Mouse (Mus musculus) CD4-positive, CD25-positive, alpha-beta regulatory T cell, adult 4 months (primary cell): ENCODE results near the gene Zyg11a. TPM values are rescaled to one million over a fixed set of nuclear protein-coding genes. Genes with fewer than 3 reads are reported as not detected.
"Not testable (repeated sequence)": the region's sequence is repeated elsewhere in the genome, so short reads cannot be mapped to it uniquely, and the experiment has no call there.

Source experiments
- ATAC-seq: one replicate; pipeline ENCODE4 v1.8.0; 2017
- polyA plus RNA-seq, 2 experiments: library from polyadenylated mRNA; unstranded; fragments of 100-300 nt; shearing (Covaris generic); gene quantifications; one replicate each; pipeline ENCODE4 v1.2.1; 2017

The Zyg11a gene
- not detected for polyA plus RNA-seq

DNA sequence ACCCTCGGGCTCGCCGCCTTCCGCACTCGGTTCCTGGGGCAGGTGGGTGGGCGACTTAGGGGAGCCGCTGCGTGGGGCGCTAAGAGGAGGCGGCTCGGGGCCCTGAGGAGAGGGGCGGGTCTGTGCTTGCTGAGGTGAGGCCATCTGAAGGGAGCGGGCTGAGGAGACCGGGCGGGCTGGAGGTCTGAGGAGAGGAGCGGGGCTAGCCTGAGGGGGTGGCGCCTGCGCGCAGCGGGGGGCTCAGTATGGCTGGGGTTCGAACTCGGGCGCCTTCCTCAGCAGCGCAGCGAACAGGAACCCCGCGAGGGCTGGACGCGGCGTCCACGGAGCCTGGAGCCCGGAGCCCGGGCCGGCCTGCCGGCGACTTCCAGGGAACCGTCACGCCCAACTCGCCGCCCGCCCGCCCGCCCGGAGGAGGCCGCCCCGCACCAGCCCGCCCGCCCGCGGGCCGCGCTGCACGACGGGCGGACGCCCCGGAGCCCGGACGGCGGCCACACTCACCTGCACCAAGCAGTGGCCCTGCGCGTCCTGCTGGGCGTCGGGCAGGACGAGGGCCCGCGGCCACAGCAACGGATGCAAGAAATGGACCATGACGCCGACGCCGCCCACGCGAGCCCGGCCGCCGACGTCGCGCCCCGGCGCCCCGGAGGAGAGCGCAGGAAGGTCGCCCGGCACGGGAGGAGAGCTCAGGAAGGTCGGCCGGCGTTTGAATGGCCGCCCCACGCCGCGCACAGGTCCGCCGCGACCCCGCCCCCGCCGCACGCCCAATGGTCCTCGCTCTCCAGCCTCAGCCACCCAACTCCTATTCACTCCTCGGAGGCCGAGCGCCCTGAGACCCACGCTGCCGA, at the start of gene Zyg11a:
Zyg11a (minus strand) TSS at position 717 of the 848 bp plus-strand sequence.
- ATAC-seq, result no peak

DNA sequence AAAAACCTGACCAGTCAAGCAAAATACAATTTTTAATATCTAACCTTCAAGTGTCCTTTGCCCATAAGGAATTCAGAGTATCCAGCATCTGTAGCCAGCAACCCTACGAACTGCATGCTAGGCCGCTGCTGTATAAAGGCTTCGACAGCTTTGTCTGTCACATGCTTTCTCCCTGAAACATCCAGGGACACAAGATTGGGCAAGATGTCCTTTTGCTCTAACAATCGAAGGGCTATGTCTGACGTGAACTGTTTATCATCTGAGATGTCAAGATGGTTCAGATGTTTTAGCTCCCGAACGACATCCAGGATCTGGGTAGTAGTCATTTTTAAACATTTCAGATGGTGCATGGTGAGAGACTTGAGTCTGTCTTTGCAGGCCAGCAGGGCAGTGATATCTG, 47.9 kb upstream of the Zyg11a start:
- ATAC-seq, result no peak

DNA sequence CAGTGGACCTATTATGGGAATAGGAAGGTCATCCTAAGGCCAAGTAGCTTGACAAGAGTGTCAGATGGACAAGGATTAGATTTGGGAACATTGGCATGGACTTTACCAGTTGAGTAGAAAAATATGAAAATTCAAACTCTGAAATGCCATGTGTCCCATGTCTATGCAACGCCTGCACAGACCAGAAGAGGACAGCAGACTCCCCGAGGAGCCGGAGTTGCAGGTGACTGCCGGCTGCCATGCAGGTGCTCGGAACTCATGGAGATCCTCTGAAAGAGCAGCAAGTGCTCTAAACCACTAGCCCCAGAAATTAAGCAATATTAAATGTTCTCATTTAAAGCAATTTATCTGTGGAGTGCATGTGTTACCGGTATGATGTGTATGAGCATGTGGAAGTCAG, 35.5 kb upstream of the Zyg11a start:
- no peak for ATAC-seq

DNA sequence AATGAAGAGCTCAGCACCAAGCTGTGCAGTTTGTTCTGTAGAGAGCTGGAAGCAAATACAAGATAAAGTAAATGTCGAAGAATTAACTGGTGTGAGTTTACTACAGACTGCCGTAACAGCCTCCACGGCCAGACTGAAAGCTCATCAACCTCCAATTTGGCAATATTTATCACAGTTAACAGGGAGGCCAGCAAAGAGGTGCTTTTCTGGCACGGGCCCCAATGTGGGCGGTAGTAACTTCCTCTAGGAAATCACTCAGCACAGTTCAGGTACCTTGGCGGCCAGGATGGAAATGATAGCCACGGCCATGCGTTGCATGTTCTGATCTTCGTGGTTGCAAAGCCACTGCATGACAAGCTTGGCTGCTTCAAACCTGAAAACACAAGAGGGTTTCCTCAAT, 32.7 kb upstream of the Zyg11a start:
- no peak for ATAC-seq

DNA sequence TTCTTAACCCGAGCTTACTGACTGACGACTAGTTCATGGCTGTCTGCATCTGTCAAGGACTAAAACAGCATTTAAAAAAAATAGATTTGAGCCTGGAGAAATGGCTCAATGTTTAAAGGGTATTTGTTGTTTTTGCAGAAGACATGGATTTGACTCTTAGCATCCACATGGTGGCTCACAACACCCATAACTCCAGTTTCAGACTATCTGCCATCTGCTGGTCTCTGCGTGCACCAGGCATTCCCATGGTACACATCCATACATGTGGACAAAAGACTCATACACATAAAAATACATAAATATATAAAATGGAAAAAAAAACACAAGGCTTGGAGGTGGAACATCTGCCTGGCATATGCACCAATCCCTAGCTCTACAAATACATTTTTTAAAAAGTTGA, 31.5 kb upstream of the Zyg11a start:
- ATAC-seq, result no peak

DNA sequence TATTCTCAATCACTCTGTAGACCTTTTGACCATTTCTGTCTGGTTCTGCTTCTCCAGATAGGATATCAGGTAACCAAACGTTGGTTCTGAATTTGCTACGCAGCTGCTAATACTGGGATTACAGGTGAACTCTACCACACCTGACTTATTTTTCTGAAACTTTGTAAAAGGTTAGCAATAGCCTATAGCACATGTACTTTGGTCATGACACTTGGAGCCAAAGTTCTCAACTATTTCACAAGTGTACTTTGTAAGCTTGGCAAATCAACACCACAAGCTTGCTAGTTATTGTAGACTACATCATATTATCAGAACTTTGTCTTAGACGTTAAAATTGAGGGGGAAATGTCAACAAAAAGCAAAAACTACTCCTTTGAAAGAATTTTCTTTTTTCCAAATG, 15.8 kb upstream of the Zyg11a start:
- no peak for ATAC-seq

DNA sequence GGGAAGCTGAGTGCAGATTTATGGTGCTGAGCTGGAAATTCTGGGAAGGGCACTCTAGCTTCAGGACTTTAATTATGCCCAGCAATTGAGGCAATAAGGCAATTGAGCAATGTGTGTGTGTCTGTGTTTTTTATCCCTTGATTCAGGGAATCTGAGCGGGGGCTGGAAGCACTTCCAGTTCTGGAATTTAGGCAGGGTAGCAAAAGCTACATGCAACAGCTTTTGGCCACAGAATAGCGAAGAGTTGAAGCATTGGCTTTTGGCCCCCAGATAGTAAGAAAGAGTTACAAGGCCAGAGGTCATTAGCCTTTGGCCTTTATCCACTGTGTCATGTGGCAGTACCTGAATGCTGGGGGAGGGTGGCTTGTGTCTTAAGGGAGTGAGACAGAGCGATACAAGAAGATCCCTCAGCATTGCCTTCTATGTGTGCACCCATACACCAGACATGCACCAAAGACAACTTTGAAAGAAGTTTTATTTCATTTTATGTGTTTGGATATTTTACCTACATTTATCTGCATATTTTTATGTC, 7.6 kb upstream of the Zyg11a start:
- no peak for ATAC-seq

DNA sequence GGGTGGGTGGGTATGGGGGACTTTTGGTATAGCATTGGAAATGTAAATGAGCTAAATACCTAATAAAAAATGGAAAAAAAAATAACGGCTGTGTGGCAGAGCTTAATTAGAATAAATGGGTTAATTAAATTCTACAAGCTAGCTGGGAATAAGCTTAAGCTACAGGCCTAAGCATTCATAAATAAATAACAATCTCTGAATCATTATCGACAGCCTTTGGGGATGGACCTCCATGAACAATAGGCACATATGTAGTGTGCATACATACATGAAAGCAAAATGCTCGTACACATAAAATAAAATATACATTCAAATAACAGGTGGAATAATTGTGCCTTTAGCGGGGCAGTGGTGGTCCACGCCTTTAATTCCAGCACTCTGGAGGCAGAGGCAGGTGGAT, 4.7 kb upstream of the Zyg11a start:
- ATAC-seq, result no peak

DNA sequence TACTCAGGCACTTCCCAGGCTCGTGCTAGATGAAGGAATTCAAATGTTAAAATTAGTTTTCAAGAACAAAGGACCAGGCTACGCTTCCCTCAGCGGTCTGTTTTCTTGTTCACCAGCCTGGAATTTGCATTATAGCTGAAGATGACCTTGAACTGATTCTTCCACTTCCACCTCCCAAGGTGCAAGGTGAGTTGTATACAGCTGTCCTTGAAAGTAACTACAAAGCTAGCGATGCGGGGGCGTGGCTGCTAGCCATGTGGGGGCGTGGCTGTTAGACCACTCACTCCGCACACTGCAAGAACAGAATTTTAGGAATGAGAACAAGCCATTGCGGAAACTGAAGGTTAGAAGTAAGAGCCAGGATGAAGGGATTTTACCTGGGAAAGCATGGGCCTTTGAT, 1.2 kb upstream of the Zyg11a start:
- no peak for ATAC-seq

DNA sequence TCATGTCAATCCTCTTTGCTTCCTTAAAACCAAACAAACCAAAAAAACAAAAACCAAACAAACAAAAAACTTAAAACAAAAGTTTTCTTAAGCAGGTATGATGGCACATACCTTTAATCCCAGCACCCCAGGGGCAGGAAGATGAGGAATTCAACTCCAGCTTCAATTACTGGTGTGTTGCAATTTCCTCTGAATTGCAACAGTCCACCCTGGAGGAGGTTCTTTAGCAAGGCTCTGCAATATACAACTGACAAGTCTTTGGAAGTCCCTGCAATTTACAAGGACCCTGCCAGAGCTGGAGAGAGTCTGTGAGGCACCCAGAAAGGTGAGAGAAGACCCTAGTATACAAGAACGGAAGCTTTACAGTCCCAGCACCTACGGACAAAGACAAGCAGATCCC, 4.8 kb downstream of the Zyg11a start:
- ATAC-seq, result no peak

DNA sequence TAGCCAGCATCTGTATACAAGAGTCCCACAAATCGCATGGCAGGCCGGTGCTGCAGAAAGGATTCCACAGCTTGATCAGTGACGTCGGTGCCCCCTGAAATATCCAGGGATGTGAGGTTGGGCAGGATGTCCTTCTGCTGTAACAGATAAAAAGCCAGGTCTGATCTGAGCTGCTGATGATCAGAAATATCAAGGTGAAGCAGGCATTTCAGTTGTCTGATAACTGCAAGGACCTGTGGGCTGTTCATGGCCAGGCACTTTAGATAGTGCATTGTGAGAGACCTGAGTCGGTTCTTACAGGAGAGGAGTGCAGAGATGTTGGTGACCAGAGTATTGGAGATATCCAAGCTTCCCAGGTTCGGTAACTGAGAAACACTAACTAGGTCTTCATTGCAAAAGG, 13.2 kb downstream of the Zyg11a start:
- no peak for ATAC-seq

DNA sequence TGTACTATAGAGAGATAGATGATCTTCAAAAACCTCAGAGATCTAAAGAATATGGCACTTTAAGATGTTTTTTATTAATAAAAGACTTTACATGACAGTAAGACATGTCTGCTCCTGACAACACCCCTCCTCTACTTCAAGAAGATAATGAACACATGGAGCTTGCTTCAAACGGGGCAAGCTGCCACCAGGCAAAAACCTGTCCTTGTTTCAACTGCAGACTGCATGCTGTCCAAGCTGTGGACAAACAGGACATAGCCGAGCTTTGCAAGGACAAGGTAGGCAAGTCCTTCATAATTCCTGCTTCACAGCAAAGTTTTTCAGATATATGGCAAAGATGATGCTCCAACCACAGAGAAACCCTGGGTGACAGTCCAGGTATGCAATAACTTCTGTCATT, 18.6 kb downstream of the Zyg11a start:
- ATAC-seq, result no peak

DNA sequence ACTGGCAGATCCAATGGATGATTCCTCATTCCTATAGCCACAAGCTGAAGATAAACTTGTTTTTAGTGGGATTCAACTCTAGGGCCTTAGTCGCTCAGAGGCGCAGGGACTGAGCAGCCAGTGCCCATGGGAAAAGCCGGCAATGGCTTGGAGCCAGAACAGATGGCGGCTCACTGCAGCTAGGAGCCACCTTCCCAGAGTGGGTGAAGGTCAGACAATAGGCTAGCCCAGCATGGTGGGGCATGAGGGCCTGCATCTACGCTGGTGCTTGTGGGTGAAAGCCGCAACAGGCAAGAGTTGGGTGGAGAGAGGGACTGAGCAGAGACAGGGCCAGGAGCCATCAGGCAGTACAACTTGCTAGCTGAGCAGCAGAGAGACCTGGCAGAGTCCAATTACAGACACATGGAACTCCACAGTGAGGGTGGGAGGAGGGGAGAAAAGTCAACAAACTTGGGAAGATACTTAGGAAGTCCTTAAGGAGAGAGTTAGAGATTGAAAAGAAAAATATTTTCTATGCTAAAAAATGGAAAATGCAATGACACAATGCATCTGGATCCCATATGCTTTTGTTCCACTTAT, 21.5 kb downstream of the Zyg11a start:
- ATAC-seq, result no peak

DNA sequence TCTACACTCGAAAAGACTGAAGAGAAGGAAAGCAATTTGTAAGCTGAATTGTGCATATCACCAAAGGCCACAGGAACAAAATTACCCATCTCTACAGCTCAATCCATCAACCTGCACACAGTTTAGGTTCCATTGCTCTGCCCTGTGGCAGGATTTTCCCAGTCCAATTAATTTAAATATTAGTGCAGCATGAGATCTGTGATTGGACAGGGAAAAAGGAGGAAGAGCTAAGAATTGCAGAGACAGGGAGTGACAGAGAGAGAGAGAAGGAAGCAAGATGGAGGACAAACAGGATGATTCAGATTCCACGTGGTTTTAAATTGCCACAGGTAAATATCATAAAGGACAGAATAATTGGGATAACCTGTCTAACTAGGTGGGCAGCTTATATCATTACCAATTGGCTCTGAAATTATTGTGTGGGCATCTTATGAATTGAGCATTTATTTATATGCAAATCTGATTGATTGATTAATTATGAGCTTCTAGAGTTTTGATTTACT, 25.0 kb downstream of the Zyg11a start:
- ATAC-seq, result no peak

DNA sequence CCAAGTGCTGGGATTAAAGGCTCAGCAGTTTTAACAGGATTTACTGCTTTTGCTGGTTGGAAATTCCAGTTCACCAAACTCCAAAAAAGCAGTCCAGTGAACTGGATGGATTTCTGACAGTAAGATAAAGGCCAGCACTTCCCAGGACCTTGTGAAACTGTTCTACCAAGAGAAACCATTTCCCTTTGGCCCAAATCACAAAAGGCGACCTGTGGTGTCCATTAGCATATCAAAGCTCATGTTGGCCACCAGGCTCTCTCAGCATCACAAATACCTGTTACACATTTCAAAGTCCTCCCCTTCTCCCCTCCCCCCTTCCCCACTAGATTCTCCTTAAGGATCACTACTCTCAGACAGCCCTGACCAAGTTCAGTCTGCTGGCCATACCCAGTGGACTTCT, 35.6 kb downstream of the Zyg11a start:
- no peak for ATAC-seq

DNA sequence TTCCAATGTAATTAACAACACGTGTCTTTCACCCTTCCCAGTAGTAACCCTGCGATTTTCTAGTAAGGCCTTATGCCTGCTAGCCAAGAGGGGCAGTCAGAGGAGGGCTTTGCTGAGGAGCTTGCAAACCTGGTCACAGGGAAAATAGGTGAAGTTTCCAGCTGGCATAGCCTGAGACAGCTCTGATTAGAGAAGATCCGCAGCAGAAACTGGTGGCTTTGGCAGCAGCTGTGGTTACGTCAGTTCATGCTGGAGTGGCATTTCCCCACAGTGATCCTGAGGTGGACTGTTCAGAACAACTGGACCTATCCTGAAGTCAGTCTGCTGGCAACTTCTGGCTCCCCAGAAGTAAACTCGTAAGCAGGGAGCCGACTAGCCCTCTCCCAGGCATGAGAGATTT, 49.8 kb downstream of the Zyg11a start:
- no peak for ATAC-seq

DNA sequence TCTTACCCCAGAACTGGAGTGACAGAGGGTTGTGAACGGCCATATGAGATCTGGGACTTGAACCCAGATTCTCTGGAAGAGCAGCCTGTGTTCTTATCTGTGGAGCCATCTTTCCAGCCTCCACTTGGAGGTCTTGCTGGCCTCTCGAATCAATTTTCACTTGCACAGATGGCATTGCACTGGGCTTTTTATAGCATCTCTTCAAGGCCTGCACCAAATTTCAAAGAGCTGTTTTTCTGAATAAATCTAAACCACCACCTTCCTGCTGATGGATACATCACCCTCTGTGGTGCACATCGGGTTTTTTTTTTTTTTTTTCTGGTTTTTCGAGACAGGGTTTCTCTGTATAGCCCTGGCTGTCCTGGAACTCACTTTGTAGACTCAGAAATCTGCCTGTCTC, 51.0 kb downstream of the Zyg11a start:
- ATAC-seq, result no peak

DNA sequence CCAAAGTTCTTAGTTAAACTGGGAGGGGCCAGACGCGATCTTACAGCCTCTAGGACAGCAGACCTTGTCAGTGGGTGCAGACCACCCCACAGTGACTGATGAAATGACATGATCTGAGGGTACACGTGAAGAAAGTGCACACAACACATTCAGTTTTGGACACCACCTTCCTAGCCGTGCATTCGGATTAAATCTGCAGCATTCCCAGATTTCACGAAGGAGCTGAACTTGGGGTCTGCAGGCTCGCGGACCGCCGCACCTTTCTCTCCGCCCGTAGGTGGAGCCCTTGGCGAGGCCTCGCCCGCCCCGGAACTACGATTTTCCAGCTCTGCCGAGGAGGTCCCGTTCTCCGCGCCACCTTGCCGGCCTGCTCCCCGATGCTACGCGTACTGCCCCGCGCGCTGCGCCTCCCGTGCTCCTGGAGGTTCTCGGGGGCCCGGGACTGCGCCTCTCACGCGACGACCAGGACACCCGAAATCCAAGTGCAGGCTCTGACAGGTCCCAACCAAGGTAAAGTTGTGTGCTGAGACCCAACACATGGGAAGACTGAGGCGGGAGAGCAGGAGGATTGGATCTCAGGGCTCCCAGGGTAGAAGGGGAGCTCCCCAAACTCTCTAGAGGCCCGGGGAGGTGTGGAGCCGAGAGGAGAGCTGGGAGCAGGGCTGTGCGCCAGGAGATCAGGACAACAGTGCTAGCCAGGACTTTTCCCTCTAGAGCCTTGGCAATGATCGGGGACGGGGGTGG, 52.5 kb downstream of the Zyg11a start, which contains the start of gene Echdc2:
Echdc2 (plus strand) TSS at position 286 of the 744 bp plus-strand sequence.
- no peak for ATAC-seq

DNA sequence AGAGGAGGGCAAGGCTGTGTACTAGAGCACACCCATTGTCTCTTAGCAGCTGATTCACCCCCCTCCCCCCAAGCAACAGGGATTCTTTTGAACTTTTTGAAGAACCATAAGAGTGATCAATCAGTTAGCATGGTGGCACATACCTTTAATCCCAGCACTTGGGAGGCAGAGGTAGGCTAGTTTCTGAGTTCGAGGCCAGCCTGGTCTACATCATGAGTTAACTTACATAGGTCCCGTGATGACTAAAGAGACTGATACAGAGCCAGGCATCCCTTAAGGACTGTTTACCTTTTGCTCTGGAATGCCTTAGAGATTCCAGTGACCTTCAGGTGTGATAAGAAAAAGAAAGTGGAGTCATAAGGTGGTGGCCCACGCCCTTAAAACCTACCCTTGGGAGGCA, 54.6 kb downstream of the Zyg11a start:
- ATAC-seq, result no peak

DNA sequence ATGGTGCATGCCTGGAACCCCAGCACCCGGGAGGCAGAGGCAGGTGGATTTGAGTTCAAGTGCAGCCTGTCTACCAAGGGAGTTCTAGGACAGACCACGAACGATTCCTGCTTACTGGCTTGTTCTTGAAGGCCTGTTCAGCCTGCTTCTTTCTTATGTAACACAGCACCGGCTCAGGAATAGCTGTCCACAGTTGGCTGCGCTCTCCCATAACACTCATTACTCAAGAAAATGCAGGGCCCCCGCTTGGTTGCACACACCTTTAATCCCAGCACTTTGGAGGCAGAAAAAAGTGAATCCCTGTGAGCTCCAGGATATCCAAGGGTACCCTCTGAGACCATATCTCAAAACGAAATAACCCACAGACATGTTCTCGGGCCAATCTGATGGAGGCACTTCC, 55.9 kb downstream of the Zyg11a start:
- ATAC-seq, result no peak

DNA sequence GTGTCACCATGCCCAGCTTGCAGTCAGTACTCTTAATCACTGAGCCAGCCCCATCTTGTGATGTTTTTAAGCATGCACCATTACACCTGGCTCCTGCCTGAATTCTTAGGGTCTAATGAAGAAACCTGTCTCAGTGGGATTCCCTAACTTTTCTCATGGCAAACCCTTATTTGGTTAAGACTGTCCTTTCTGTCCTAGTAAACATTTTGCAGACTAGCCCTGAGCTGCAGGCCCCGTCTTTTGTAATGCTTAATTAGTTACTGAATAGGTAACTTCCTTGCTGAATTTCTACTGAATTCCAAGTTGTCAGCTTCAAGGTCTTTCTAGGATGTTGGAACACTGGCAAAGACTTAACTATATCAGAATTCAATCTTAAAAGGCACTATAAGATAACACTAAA, 62.7 kb downstream of the Zyg11a start:
- ATAC-seq, result not testable (repeated sequence)

DNA sequence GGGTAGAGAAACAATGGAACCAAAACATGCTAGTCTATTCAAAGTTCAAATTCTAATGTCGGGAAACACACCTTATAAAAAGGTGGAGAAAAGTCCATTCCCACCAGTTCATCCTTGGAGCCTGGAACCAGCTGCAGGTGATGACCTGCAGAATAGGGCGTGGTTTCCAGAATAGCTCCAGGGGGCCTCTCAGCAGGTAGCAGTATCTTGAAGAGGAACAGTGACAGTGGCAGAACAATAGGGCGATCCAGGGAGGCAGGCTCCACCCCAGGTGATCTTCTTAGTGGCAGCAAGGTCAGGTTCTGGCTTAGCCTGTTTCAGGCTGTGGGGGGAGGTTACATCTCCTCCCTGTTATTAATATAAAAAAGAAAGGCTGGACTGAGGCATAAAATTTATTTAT, 72.3 kb downstream of the Zyg11a start:
- not testable (repeated sequence) for ATAC-seq

DNA sequence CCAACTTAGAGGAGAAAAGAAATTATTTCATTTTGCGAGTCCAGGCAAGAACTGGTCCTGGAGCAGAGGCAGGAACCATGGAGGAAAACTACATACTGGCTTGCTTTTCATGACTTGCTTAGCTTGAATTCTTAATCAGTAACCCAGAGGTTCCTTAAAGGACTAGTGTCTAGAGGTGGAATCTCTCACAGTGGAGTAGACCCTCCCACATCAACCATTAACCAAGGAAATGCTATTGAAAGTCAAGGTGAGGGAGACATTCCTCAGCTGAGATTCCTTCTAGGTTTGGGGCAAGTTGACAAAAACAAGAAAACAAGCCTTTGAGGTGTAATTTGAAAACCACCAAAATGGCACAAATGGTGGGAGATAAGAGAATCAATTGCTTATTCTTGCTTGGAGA, 73.0 kb downstream of the Zyg11a start, which contains the start of gene Scp2:
Scp2 (minus strand) TSS at position 119 of the 400 bp plus-strand sequence.
- ATAC-seq, result no peak
